Mouse (Mus musculus) left cerebral cortex, adult 11 months (tissue): ENCODE measurements around the gene Ppm1h.
A peak's percentile ranks its signal among the peaks of the same experiment; 100 is the strongest.

ENCODE experiments used
- DNase-seq: peaks from one replicate; pipeline ENCODE4 v3.0.0; 2022; ENCODE audit warnings: low spot score

Ppm1h gene

GRCm38 (mm10) chr10:122861696-122862385 is 183.3 kb downstream of the Ppm1h start:
- DNase-seq = no peak

- no peak for DNase-seq
Measured at GRCm38 (mm10) chr10:122862386-122863023, 183.9 kb downstream of the Ppm1h start.

DNA sequence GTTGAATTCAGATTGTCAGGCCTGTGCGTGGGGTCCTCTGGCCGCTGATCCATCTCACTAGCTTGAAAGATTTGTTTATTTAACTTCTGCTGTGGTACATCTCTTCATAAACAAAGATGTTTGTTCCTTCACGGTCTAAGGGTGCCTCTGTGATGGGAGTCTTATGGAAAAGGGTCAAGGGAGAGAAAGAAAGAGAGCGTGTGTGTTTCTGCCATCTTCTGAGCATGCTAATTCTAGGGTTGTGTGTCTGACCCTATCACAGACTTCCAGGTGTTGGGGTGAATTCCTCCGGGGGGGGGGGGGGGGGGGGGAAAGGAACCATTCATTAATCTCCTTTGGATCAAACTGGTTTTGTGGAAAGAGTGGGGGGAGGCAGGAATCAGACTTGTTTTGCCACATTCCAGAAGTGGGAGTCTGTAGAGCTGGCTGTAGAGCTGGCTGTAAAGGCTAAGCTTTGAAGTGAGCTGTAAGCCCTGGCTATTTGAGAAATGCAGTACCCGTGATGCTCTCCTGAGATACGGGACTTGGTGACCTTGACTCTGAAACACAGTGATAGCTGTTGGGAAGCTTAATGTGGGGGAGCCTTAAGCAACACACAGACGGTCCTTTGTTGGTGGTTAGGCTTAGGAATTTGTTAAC is 191.4 kb downstream of the Ppm1h start:
- no peak for DNase-seq

DNA sequence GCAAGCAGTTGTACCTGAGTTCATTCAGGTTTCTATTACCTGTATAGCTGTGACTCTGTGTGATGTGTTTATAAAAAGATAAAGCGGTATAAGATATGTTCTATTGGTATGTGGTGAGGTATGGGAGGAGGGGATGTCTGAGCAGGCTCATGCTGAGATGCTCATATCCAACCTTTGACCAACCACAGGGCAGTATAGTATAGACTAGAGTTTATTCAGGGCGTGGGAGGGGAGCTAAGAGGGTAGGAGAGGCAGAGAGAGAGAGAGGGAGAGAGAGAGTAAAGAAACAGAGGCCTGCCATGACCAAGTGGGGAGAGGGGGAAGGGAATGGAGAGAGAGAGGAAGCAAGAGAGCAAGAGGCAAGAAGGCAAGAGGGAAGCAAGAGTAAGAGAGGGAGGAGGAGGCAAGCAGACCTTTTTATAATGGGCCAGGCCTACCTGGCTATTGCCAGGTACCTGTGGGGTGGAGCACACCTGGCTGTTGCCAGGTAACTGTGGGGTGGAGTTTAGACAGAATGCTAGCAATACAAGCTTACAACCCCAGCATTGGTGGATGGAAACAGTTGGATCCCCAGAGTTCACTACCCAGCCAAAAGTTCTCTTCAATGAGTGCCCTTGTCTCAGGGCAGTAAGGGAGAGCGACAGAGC is 192.4 kb downstream of the Ppm1h start:
- DNase-seq = no peak

DNA sequence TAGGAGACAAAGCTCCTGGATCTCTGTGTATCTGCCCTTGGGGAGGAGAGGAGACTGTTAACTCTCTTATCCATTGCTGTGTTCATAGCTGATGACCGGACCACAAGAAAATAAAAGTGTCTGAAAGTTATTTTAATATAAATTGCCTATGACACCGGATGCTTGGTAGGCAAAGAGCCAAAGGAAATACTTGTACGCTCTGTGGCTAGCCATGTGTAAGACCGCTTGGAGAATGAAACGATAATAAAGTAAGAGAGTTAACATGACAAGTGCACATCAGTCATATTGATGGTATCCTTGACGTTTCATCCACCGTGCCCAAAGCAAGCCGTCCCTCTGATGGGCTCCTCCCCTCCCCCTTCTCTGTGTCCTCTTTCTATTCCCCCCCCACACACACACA is 194.2 kb downstream of the Ppm1h start:
- no peak for DNase-seq

DNA sequence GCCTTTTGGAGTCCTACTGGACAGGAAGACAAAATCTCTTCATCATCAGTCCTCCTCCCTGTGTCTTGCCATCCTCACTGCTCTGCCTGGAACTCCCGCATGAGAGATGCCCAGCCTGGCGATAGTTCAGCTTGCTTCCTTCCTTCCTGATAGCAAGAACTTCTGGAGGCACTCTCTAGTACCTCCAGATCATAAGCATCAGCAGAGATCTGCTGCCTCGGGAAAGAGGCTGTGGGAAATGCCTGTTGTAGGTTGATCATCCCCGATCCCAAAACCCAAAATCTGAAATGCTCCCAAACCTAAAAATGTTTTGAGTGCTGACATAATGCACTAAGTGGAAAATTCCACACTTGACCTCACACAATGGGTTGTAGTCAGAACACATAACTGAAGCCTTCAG is 198.4 kb downstream of the Ppm1h start:
- no peak for DNase-seq

DNA sequence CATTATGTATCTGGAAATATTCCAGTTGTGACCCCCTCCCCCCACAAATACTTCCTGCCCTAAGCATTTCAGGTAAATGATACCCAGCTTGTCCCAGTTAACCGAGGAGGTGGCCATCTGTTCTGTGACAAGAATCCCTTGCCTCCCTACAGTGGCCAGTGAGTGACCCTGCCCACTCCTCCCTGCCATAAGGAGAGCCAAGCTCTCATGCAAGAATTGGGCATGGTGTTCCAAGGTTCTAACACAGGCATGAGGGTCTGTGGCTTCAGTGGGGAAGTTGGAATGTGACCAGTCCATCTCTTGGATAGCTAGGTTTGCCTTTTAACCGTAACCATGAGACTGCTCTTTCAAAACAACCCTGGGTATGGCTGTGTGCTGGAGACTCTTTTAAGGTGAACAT is 198.9 kb downstream of the Ppm1h start:
- DNase-seq = no peak

DNA sequence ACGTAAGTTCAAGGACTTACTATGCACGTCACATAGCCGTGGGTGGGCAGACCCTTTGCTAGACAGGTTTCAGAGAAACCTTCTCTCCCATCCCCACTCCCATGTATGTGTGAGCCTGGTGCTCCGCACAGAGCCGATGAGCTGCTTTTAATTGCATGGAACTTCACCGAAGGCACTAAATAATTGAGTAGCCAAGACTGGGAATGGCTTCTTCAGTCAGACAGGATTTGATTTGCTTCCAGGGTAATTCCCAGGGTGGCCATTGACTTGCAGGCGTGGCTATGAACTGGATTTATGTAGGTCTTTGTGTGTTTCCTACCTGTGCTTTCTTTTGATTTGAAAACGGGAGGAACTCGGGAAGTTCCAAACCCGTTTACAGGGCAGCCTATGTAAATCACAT is 202.9 kb downstream of the Ppm1h start:
- DNase-seq = no peak

GRCm38 (mm10) chr10:122882614-122883013 is 204.1 kb downstream of the Ppm1h start:
- no peak for DNase-seq

GRCm38 (mm10) chr10:122883823-122884743 is 205.5 kb downstream of the Ppm1h start:
- peak; percentile 67 for DNase-seq

GRCm38 (mm10) chr10:122885301-122885700 is 206.7 kb downstream of the Ppm1h start:
- DNase-seq = no peak

DNA sequence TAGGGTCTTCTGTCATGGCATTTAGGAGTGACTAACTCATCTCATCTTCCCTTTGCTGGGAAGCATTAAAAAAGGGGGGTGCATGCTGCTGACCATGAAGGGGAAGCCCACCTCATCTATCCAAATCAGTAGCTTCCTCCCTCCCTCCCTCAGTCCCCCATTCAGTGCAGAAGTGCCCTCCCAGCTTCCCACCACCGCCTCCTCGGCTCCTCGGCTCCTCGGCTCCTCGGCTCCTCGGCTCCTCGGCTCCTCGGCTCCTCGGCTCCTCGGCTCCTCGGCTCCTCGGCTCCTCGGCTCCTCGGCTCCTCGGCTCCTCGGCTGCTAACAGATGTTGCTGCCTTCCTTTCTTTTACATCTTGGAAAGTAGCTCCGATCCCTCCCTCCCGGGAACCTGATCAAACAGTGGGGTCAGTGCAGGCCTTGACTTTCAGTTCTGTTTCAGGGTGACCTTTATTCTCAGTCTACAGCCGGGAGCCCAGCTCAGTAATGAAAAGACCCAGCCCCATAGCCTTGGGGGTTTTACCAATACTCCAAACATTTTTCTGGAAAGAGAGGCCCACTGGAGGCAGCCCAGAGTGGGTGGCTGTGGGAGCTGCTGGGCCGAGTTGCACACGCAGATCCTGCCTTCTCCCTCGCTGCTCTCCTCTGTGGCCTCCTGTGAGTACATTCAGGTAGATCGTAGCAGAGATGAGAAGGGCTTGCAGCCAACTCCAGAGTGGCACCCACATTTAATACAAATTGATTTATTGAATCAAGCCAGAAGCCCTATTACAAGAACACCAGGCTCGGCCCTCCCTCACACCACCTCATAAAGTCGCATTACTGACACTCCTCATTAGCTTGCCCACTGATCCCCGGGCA is 207.7 kb downstream of the Ppm1h start:
- no peak for DNase-seq

- no peak for DNase-seq
Measured at GRCm38 (mm10) chr10:122886916-122887527, 208.5 kb downstream of the Ppm1h start.

DNA sequence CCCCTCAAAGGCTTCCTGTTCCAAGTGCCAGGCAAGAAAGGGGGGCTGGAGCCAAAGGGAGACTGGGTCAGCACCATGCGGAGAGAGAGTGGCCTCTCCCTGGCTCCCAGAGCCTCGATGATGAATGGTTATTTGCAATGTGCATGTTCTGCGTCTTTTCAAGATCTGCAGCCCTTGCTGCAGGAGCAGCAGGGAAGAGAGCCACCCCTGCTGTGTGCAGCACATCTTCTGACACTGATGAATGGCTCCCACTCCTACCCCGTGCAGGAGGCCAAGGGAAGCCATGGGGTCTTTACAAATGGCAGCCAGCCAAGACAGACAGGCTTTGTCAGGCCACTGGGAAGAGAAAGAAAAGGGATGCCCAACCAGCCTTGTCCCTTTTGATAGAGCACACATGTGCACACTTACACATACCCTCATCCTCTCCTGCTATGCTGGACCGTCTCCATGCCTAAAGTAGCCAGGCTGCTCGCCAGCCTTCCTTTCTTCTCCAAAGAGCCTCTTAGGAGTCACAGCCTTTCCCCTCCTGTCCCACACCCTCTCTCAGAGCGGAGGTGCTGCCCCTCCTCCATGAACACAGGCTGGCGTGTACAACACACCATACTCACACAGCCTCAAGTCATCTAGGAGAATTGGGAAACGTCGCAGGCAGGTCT is 209.1 kb downstream of the Ppm1h start:
- DNase-seq = no peak

GRCm38 (mm10) chr10:122890682-122891350 is 212.3 kb downstream of the Ppm1h start:
- DNase-seq = no peak

DNA sequence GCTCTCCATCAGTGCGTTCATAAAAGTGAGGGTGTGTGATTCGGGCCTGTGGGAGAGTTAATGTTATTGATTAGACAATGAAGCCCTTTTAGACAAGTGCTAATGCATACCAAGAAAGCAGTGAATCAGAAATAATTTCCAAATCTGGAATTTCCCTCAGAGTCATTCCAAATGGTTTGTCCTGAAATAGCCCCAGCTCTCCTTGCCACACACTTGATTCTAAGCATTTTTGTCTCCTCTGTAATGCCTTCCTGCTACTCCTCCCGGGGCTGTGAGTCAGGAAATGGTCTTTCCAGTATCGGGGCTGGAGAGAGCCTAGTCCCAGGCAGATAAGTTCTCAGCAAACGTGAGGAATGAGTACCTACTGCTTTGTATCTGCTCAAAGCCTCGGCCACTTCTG is 212.9 kb downstream of the Ppm1h start:
- DNase-seq = no peak

DNA sequence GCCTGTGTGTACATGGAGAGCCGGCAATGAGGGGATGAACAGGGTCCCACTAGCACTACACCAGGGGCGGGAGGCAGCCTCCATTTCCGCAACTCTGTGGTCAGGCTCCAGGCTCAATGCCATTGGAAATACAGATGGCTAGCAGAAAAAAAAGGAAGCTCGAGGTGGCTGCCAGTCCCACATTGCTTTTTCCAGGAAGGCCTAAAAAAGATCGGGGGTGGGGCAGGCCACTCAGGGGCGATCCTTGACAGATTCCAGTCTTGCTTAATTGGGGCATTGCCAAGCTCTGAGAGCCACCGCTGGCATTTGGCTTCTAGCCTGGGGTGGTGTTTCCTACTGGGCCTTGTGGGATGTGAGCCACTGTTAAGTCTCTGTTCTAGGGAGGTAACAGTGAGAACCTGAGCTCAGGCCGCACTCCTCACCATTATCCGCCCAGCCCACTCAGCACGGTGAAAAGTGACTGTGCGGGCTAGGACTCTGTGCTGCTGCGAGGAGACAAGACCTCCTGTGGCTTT is 216.1 kb downstream of the Ppm1h start:
- no peak for DNase-seq

- no peak for DNase-seq
Measured at GRCm38 (mm10) chr10:122895121-122895770, 216.7 kb downstream of the Ppm1h start.

GRCm38 (mm10) chr10:122899971-122900370 is 221.4 kb downstream of the Ppm1h start:
- DNase-seq = no peak
